Mouse (Mus musculus) gastrocnemius, postnatal 10 days (tissue): ENCODE measurements around the gene Msrb3. TPM values are rescaled to one million over a fixed set of nuclear protein-coding genes. Genes with fewer than 3 reads are reported as not detected.

Experiments
- DNase-seq: peaks from one replicate; pipeline ENCODE4 v3.0.0; 2021; ENCODE audit warnings: mixed read lengths
- total RNA-seq, 2 experiments: library from RNA; stranded (reverse); gene quantifications; 2 replicates each; pipeline ENCODE4 v1.2.3; 2021

Msrb3 gene
- total RNA-seq, 2 experiments from 2014 or later, result 89.9 to 94.0 TPM

DNA sequence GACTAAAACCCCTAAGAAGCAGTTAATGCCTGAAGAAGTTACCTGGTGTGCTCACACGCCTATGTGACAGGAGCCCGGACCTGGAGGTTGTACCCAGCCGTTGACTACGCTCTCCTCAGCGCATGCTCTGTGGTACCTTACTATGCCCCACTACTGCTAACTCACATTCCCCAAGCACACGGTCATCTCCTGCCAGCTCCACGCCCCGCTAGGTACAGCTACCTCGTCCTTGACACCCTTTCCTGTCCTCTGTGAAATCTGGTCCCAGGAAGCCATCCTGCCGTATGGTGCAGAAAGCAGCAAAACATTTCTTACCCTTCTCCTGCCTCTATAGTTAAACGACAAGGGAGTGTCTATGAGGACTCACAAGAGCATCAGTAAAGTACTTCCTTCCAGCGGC lies 37.2 kb downstream of the Msrb3 start:
- no peak for DNase-seq

DNA sequence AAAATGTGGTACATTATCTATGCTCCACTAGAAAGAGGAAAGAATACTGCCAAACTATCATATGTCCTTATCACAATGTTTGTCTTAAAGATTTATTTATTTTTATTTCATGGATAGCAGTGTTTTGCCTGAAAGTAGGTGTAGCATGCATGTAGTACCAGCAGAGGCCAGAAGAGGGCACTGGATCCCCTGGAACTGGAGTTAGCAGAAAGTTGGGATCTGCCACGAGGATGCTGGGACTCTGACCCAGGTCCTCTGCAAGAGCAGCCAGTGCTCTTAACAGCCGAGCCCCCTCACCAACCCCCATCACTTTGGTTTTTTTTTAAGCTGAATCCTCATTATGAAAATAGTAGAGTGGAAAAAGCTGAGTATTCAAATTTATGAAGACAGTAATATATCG lies 37.7 kb downstream of the Msrb3 start:
- peak; percentile 53 for DNase-seq

DNA sequence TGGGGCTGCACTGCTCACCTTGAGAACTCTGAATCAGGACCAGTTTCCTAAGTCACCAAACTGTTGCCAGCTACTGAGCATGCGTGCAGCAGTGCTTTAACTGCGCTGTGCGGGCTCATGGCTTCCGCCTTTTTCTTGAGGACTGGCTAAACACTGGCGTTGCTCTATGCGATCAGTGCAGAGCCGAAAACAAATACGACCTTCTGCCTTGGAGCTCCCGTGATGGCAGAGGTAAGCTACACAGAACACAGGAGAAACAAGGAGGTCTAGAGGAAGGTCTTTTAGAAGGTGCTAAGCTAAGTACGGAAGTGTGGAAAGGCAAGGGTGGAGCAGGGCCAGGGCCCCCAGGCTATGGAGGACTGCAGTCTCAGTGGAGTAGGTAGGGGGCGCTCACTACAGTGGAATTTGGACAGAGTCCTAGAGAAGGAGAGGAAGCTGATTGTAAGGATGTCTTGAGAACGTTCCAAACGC lies 41.3 kb downstream of the Msrb3 start:
- peak; percentile 31 for DNase-seq

DNA sequence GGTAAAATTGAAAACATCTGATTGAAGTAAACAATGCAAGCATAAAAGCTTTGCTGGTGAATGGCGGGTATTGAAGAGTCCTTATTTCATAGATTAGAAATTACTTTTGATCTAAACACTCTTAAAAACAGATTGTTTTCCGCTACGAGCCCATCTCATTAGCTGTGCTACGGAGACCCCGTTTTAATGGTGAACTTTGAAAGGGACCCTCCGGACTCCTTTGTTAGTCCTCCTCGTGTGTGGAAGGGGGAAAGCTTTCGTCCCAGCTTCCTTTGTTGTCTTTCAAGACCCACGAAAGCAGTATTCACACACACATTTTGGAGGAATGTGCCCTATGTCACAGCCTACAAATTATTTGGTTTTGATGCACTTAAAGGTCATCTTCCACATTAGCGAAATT lies 44.6 kb downstream of the Msrb3 start:
- no peak for DNase-seq

DNA sequence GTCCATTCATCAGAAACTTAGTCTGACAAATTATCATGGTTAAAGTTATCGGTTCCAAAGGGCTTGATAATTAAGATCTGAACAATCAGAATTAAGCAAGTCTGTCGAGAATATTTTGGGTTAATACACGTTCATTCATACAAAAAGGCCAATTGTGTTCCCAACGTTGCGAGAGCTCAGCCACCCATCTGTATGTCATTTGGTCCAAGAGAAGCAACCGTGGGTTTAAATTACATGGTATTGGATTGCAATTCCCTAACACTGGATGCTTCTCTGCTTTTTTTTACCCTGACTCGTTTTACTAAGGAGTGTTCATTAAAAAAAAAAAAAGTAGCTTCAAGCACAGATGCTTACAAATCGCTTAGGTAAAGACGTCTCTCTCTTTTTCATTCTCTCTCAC lies 45.1 kb downstream of the Msrb3 start:
- no peak for DNase-seq

DNA sequence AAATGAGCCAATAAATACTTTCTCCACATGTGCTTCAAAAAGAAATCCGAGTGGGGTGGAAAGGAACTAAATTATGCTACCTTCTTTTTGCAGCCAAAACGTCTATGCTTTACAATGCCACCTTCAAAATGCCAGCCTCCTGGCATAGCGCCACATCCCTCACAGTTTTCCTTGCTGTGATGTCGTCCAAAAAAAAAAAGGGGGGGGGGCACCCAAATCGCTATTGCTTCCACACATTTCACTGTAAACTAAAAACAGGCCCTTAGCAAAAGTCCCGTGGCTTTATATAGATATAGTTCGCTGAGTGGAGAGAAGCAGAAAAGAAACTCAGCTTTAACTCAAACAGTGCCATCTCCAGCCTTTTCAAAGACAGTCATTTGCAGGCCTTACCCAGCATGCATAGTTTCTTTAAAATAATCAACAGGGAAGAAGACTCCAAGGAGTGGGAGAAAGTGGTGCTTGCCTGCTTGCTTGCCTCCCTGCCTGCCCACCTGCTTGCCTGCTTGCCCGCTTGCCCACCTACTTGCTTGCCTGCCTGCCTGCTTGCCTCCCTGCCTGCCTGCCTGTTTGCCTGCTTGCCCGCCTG lies 47.6 kb downstream of the Msrb3 start:
- peak; percentile 26 for DNase-seq

DNA sequence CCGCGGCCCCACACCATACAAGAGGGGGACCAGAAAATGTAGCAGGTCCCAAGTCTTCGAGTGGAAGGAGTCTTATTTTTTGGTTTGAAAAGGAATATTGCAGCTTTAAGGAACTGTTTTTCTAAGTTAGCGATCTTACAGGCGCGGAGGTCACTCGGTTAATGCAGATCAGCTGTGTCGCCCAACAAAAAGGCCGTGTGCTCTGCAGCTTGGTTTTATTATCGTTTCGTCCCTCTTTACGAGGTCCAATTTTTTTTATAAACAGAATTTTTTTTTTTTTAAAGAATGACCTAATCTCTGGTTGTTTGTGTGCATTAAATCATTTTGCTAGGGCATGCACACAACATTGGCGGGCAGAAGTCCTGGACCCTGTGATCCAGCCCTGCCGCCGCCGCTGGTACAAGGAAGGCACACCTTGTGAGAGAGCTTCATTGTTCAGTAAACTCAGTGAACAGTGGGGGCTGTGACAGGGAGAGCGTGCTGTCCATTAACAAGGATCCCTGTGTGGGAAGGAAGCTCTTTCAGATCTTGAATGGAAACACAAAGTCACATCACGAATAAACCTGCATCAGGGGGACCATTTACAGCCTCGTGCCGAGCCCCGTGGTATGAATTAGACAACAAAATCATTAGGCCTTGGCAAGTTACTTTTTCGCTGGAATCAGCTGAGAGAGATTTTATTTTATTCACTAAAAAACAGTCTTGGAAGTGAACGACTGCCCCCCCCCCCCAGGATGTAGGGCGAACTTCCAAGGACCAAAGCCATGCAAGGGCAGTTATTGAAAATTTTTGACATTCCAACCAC lies 48.3 kb downstream of the Msrb3 start:
- DNase-seq, result no peak

DNA sequence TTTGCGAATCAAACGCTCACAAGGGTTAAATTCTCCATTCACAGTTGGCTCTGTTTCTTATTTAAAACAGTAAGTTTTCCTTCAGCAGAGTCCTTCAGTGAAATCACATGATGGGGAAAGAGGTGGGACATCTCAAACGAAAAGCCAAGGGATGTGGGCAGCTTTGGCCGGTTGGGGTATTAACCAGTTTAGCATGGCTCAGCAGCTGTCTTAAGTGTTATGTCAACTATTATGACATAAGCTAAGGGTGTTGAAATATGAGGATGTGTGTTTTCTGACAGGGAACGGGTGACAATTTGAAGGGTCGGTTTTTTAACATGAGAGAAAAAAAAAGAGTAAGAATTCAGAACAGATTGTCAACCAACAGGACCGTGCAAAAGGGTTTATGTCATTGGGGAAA lies 50.2 kb downstream of the Msrb3 start:
- no peak for DNase-seq

DNA sequence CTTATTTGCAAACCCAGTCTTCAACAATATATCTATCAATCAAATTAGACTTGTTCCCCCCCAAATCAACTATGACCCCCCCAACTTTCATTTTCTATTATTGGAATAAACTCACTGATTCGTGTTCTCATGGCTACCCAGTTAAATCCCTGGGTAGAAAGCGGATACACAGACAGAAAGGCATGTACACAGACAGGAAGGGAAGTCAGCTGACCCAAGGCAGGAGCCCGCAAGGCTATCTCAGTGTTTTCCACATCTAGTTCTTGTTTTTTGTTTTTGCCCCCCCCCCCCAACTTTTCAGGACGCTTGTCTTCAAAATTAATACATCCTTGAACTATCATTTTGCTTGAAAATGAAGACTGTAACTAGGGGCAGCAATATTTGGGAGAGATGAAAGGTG lies 51.1 kb downstream of the Msrb3 start:
- no peak for DNase-seq

DNA sequence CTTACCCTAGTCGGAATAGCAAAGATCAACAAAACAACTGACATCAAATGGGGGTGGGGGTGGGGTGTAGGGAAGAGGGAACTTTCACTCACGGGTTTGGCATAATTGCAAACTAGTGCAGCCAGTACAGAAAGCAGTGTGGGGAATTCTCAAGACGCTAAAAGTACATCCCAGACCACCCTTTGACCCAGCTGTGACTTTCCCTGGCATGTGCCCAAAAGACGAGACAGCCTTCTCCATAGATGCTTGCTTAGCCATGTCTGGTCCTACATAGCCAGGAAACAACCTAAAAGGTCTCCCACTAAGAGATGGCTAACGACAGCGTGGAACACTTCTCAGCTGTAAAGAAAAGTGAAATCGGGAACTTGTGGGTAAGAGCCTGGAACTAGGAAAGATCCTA lies 58.9 kb downstream of the Msrb3 start:
- DNase-seq, result no peak

DNA sequence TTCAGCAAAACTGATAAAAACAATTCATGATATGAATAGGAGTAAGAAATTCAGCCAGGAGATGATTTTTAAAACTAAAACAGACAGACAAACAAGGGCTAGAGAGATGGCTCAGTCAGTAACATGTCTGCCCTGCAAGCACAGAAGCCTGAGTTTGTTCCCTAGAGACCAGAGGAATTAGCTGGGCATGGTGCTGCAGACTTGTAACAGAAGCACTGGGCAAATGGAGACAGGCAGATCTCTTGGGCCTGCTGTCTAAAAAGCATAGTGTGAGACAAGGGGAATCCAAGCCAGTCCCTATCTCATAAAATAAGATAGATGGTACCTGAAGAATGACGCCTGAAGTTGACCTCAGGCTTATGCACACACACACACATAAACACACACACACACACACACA lies 64.4 kb downstream of the Msrb3 start:
- no peak for DNase-seq

DNA sequence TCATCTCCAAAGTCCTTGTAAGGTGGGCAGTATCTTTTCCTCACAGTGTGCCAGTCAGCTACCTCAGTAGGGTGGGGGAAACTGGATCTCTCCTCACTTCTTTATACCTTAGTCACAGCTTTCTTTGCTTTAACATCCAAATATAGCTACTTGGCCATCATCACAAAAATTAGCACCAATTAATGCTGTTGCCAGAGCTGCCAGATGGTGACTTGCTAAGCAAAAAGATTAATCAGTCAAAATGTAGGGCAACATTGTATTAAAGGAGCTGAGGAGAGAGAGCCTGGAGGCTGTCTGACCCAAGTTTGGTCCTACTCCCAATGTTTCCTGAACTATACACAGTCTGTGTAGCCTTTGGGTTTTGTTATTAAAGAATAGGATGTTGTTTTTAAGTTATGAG lies 65.1 kb downstream of the Msrb3 start:
- no peak for DNase-seq

DNA sequence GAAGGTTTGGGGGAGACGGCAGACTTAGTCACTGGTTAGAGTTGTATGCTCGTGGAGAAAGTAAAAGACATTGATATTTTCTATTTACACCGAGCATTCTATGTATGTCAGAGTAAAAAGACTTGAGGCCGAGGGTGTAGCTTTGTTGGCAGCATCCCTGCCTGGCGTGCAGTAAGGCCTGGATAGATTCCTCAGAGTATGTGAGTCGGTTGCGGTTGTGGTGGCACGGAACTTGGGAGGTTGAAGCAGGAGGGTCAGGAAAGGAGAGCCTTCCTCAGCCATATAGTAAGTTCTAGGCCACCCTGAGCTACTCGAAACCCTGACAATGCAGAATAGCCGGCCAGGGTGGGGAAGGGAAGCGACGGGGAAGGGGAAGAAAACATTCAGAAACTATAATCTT lies 71.1 kb downstream of the Msrb3 start:
- no peak for DNase-seq

DNA sequence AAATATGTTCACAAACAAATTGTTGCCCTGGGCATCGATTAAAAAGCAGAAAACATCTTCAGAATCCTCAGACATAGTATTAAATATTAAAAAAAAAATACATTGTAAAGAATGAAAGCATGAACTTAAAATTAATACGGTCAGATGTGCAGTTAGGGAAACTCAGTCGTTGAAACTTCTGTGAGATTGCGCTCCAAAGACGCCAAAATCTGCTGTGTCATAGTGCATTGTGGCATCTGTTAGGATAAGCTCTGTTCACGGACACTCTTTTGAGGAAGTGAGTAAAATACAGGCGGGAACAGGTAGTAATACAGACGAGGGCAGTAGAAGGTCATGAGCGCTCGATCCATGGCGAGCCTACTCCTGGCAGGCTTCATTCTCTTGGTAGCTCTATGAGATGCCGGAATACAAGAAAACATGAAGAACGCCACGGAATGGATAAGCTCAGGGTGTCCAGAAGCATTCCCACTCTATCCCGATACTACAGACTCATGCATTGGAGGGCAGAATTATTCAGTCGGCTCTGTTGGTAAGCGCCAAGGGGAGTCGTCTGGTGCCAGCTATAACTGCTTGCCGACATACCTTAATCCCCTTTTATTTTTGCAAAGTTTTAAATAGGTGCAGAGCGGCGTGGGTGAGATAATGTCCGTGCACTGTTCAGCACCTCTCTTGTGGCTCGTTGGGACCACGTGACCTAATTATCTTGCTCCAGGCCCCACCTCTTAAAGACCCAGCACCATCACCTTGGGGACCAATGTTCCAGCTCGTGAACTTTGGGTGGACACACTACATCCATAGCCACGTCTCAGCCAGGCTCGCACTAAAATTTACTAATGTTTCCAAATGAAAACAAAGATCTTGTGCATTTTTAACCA lies 71.9 kb downstream of the Msrb3 start:
- DNase-seq, result no peak

DNA sequence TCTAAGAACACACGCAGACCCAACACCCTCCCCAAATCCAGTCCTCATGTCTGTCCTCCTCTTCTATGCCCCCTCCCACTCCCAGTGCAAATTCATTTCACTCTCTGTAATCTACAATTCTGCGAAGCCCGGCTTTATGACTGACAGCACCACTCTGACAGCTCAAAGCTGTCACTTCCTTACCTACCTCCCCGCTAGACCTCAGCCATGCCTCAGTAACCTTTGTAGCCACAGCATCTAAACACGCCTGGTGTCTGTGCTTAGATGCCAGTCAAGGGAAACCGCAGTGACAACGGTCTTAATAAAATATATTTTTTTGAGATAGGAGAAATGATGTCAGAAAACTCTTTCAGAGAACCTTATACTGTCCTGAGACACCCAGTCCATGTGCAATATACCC lies 72.5 kb downstream of the Msrb3 start:
- DNase-seq, result no peak

DNA sequence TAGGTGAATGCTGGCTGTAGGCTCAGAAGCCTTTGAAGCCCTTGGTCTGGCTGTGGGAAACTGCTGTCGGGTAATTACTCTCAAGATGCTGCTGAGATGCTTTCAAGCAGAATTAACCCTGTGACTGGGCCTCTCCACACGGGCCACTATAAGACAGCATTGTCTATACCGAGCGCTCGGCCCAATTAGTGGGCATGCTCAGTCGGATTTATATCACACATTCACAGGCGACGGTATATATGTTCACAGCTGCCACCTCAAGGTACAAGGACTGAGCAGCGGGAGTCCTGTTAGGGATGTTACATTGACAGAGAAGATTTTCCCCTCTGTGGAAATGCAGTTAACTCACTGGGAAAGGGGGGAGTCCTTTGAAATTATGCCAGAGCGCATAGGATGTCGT lies 73.3 kb downstream of the Msrb3 start:
- DNase-seq, result no peak

DNA sequence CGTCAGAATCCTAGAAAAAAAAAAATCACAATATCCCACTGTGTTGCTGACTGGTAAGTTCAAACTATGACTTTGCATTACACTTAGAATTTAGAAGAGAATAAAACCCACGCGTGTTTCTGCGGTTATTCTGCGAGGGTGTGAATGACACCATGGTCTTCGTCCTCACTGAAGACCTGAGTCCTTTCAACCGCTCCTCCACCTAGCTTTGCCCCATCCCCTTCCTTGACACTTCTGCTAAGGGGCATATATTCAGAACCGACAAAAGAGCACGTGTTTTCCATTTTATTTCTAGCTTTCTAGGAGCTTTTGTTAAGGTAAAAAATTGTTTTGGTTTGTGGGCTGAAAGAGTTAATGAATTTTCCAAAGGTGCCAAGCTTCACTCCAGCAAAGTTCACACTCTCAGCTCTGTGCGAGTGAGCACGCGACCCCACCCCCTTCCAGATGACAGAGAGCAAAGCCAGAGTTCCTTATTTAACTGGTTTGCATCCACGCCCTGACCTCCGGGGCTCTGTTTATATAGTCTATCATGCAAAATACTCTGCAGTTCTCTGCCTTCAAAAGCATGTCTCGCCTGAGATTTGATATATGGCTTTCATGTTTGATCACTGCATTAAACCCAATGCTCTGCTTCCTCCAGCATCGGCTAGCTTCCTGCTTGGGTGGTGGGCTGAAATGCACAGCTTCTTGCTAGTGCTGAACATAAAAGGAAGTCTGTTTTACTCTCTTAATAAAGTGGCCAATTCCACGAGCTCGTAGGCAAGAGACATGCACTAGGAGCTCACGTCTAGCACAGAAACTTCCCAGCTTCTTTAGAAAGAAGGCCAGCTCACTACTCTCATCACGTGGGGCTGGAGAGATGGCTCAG lies 77.2 kb downstream of the Msrb3 start:
- no peak for DNase-seq

DNA sequence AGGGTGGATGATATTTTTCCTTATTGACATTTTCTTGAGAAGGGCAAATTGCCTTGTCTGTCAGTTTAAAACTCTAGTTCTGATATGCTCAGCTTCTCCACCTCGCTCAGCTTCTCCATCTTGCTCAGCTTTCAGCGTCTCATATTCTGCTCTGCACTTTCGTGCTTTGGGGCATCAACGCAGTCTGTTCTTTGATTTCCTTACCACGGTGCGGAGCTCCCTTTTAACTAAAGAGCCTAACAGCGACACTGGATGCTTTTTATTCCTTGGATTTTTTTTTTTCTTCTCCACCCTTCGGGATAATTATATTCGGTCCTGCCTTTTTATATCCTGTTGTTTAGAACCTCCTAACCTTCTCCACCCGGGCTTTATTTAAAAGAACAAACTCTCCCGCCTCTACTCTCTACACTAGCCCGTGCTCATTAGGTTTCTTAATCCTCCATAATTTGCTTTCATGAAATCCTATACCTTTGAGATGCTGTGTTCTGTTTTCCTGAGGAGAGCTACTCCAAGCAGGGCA lies 78.1 kb downstream of the Msrb3 start:
- no peak for DNase-seq

DNA sequence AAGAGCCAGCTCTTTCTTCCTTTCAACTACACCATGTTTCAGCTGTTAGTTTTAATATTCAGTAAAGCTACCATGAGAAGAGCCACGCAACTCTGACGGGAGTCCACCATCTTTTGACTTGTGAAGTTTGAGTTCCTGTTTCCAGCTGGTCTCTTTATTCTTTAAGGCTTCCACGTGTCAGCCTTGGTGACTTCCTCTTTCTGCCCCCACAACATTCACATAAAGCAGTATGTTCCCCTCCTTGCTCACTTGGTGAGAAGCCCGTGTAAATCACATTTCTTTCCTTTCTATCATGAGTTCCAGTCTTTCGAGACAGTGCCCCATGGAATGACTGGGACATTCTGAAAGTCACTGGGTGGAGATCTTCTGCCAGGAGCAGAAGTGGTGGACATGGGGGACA lies 83.6 kb downstream of the Msrb3 start:
- no peak for DNase-seq

DNA sequence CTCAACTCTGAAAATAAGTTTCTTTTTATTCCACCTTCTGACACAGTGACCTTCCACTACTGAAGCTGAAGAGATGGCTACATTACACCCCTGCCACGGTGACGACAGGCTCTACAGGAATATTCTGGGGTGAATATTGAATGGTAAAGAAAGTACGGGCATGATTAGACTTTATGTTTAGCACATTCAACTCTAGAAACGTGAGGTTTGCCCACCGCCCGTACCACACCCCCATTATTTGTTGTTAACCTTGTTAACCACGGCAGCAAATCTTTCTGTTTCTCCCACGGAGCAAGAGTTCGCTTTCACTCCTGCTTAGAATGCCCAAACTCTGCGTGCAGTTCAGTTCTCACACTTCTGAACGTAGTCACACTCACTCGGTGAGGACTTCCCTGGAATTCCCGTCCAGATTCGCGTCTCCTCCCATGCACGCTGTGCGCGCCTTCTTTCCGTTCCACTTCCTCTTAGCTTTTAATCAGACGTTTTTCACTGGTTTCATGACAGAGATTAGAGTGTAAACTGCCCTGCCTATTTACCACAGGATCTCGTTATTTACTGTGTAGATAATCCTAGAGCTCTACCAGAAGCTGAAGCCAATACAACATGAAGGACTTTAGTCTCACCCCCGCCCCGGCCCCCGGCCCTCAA lies 87.0 kb downstream of the Msrb3 start:
- no peak for DNase-seq

DNA sequence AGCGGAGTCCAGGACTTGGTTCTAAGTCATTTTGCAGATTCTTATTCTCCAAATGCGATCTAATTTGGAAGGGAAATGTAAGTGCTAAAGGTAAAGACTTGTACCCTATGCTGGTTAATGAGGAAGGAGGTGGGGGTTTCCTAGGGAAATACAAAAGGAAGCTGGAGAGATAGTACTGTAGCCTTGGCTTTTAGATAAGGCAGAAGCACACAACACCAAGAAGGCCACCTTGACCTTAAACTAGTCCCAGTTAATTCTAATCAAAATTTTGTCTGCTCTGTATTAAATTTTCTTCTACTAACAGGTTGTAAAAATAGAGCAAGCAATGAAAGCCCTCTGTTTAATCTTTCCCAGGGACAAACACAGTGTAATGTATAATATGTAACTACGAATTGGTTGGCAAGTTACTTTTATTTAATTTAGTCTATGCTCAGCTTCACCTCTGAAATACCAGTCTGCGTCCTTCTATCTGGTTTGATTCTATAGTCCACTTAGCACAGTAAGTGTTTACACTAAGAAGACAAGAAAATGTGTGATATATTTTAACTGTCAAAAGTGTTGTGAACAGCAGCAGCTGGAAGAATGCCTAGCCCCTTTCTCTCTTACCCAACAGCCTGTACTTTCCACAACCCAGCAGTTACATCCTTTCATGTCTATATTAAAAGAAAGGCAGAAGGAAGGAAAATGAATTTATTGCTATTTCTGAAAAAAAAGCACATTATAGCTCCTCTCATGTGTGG lies 87.9 kb downstream of the Msrb3 start:
- no peak for DNase-seq
